Mouse (Mus musculus) ZHBTc4 (cell line): ENCODE results near the gene Slc34a2.

ENCODE experiments used
- DNase-seq: peaks from one replicate; pipeline ENCODE4 v3.0.0-alpha.2; 2011; ENCODE audit warnings: low read depth, low spot score

The Slc34a2 gene

GRCm38 (mm10) chr5:53108668-53109067 lies 70.8 kb downstream of the Slc34a2 start:
- DNase-seq: no peak

GRCm38 (mm10) chr5:53110225-53110624 lies 72.3 kb downstream of the Slc34a2 start:
- DNase-seq: no peak

GRCm38 (mm10) chr5:53111036-53111435 lies 73.2 kb downstream of the Slc34a2 start:
- DNase-seq: no peak

GRCm38 (mm10) chr5:53112942-53113341 lies 75.1 kb downstream of the Slc34a2 start:
- peak; percentile 79 for DNase-seq

GRCm38 (mm10) chr5:53114616-53115267 lies 76.9 kb downstream of the Slc34a2 start:
- DNase-seq: no peak

GRCm38 (mm10) chr5:53118212-53118611 lies 80.3 kb downstream of the Slc34a2 start:
- no peak for DNase-seq

- DNase-seq: no peak
These were observed 81.8 kb downstream of the Slc34a2 start for GRCm38 (mm10) chr5:53119689-53120088.
